Mouse (Mus musculus): Measurements from ENCODE around the gene S1pr5.

- no peak for TF ChIP-seq CTCF (IDR thresholded peaks at IDR 0.05 in 2 of 3, conservative IDR thresholded peaks at IDR 0.05 in 1 of 3; ENCODE audit: control insufficient read depth in 1 of 3, insufficient read depth in 1 of 3, low read depth in 2 of 3, low read length in 3 of 3, poor library complexity in 1 of 3, severe bottlenecking in 1 of 3)
- no peak for TF ChIP-seq POLR2A (IDR thresholded peaks at IDR 0.05; ENCODE audit: control insufficient read depth in 1 of 2, insufficient read depth in 1 of 2, low read depth in 1 of 2, low read length in 2 of 2, poor library complexity in 1 of 2)
- TF ChIP-seq USF1 (IDR thresholded peaks at IDR 0.05; ENCODE audit: low read depth, low read length): no peak
These were observed 44.1 kb downstream of the S1pr5 start for GRCm38 (mm10) chr9:21204156-21204527.

All from MEL (cell line).